Mouse (Mus musculus) urinary bladder, postnatal 4 days (tissue): ENCODE measurements at regions not wholly inside any gene's neighbourhood (a gene's known extent, or its start where the extent isn't known, plus 50 kb on each side); places are given as distances from the start of the nearest gene placed in this dataset.

Source experiments
- DNase-seq, 2 experiments: peaks; one replicate each; pipeline ENCODE4 v3.0.0; 2021 to 2022; ENCODE audit warnings: low spot score in 2 of 2

GRCm38 (mm10) chr12:73491370-73491769, 54.8 kb downstream of the Tmem30b start:
- no peak for DNase-seq

GRCm38 (mm10) chr12:73482858-73483257, 63.3 kb downstream of the Tmem30b start:
- DNase-seq, result no peak

- no peak for DNase-seq
These were observed 63.9 kb downstream of the Tmem30b start for GRCm38 (mm10) chr12:73482275-73482674.

- no peak for DNase-seq
These were observed 64.5 kb downstream of the Tmem30b start for GRCm38 (mm10) chr12:73481705-73482104.

GRCm38 (mm10) chr12:73481165-73481564, 65.0 kb downstream of the Tmem30b start:
- no peak for DNase-seq

- no peak for DNase-seq
These were observed 65.6 kb downstream of the Tmem30b start for GRCm38 (mm10) chr12:73480610-73480971.

GRCm38 (mm10) chr12:73479932-73480609, 66.1 kb downstream of the Tmem30b start:
- no peak for DNase-seq

GRCm38 (mm10) chr12:73478641-73479040, 67.6 kb downstream of the Tmem30b start:
- DNase-seq, result no peak

GRCm38 (mm10) chr12:73476421-73476858, 69.8 kb downstream of the Tmem30b start:
- no peak for DNase-seq

GRCm38 (mm10) chr12:73475774-73476173, 70.4 kb downstream of the Tmem30b start:
- DNase-seq, result no peak

GRCm38 (mm10) chr12:73475020-73475419, 71.2 kb downstream of the Tmem30b start:
- DNase-seq, result no peak

GRCm38 (mm10) chr12:73473111-73473510, 73.1 kb downstream of the Tmem30b start:
- no peak for DNase-seq

GRCm38 (mm10) chr12:73471966-73472365, 74.2 kb downstream of the Tmem30b start:
- DNase-seq, result no peak

- DNase-seq, result no peak
These were observed 79.7 kb downstream of the Tmem30b start for GRCm38 (mm10) chr12:73466484-73466883.

- no peak for DNase-seq
These were observed 80.2 kb downstream of the Tmem30b start for GRCm38 (mm10) chr12:73465975-73466374.

GRCm38 (mm10) chr12:73464311-73464710, 81.9 kb downstream of the Tmem30b start:
- DNase-seq, result no peak

GRCm38 (mm10) chr12:73462091-73462490, 84.1 kb downstream of the Tmem30b start:
- peak in 1 of 2 experiments; percentile 27 for DNase-seq

GRCm38 (mm10) chr12:73460291-73460761, 85.9 kb downstream of the Tmem30b start:
- DNase-seq, result no peak

GRCm38 (mm10) chr12:73451257-73451656, 94.9 kb downstream of the Tmem30b start:
- no peak for DNase-seq

GRCm38 (mm10) chr12:73450541-73450940, 95.7 kb downstream of the Tmem30b start:
- no peak for DNase-seq

GRCm38 (mm10) chr12:73449911-73450520, 96.2 kb downstream of the Tmem30b start:
- DNase-seq, result no peak

GRCm38 (mm10) chr12:73449069-73449468, 97.1 kb downstream of the Tmem30b start:
- DNase-seq, result peak in 1 of 2 experiments; percentile 67

GRCm38 (mm10) chr12:73448388-73448965, 97.7 kb downstream of the Tmem30b start:
- DNase-seq, result no peak
